Mouse (Mus musculus) intestine, embryonic 16.5 days (tissue): ENCODE measurements around the gene Fabp3. TPM values are rescaled to one million over a fixed set of nuclear protein-coding genes. Genes with fewer than 3 reads are reported as not detected.

Source experiments
- ATAC-seq: fragments of 200-750 bp; cut with Nextera tagmentation; 2 replicates; pipeline ENCODE4 v1.8.0; 2017; ENCODE audit warnings: moderate TSS enrichment, moderate library complexity
- H3K27ac ChIP-seq: fragments of 300-500 bp; sonication (generic); 2 replicates; pipeline ENCODE4 v1.5.1; 2014; ENCODE audit warnings: mild to moderate bottlenecking, low read length
- H3K27me3 ChIP-seq: fragments of 300-500 bp; sonication (generic); replicated peaks from 2 replicates; pipeline ENCODE4 v1.6.1; 2014; ENCODE audit warnings: low read length, control low read depth, mixed read lengths; ENCODE audit not compliant: control insufficient read depth, insufficient read depth
- H3K36me3 ChIP-seq: fragments of 300-500 bp; sonication (generic); 2 replicates; pipeline ENCODE4 v1.6.1; 2014; ENCODE audit warnings: low read length, control low read depth; ENCODE audit not compliant: control insufficient read depth, insufficient read depth
- H3K4me1 ChIP-seq: fragments of 300-500 bp; sonication (generic); 2 replicates; pipeline ENCODE4 v1.6.1; 2014; ENCODE audit warnings: low read length, control low read depth, mixed read lengths; ENCODE audit not compliant: control insufficient read depth, insufficient read depth
- H3K4me2 ChIP-seq: fragments of 300-500 bp; sonication (generic); 2 replicates; pipeline ENCODE4 v1.6.1; 2014; ENCODE audit warnings: low read depth, low read length, control low read depth
- H3K4me3 ChIP-seq: fragments of 300-500 bp; sonication (generic); 2 replicates; pipeline ENCODE4 v1.5.1; 2014; ENCODE audit warnings: mild to moderate bottlenecking, low read length
- H3K9ac ChIP-seq: fragments of 300-500 bp; sonication (generic); 2 replicates; pipeline ENCODE4 v1.6.1; 2014; ENCODE audit warnings: low read depth, low read length
- H3K9me3 ChIP-seq: fragments of 300-500 bp; sonication (generic); 2 replicates; pipeline ENCODE4 v1.6.1; 2016; ENCODE audit warnings: low read length, control low read depth; ENCODE audit not compliant: control insufficient read depth
- WGBS: fragments of 180-500 bp; shearing (Covaris S2); extraction: QIAGEN DNeasy Blood & Tissue Kit; methylation state at CpG from one replicate; pipeline ENCODE4 v1.1.7; 2014; 5-methylcytosine and 5-hydroxymethylcytosine counted together
- polyA plus RNA-seq: library from polyadenylated mRNA; unstranded; fragments of >200 nt; fragmentation: Nextera tagmentation; extraction: Ambion mirVana; gene quantifications from 2 replicates; pipeline ENCODE4 v1.2.1, GENCODE M21; 2015

Gene Fabp3
- polyA plus RNA-seq, 1 experiment from 2014 or later: 4.0 TPM

DNA sequence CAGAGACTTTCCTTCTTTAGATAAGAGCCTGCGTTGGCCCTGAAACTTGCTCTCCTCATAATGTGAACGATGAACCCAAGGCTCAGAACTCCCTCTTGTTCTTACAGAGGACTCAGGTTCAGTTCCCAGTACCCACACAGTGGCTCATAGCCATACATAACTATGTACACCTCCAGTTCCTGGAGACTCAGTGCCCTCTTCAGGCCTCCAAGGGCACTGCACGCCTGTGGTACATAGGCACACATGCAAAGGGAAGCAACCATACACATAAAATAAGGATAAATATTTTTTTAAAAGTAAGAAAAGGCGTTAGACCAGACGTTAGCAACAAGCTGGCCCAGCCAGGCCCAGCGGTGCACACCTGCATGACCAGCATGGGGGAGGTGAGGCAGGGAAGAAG lies 41.3 kb downstream of the Fabp3 start:
- Histone ChIP-seq H3K4me2 (no peak overlapping the region), H3K36me3 (no peaks in the 10 kb centered on the region; the same call in 1 of the 2 replicates), H3K4me1 (no peaks in the 10 kb centered on the region), H3K27ac (no peak overlapping the region), H3K27me3 (no peaks in the 10 kb centered on the region), H3K9ac (no peak overlapping the region), H3K9me3 (no peaks in the 10 kb centered on the region), H3K4me3 (no peak overlapping the region)
- no peak for ATAC-seq
- 89% methylated on average over 6 of the region's 6 CpGs for WGBS

DNA sequence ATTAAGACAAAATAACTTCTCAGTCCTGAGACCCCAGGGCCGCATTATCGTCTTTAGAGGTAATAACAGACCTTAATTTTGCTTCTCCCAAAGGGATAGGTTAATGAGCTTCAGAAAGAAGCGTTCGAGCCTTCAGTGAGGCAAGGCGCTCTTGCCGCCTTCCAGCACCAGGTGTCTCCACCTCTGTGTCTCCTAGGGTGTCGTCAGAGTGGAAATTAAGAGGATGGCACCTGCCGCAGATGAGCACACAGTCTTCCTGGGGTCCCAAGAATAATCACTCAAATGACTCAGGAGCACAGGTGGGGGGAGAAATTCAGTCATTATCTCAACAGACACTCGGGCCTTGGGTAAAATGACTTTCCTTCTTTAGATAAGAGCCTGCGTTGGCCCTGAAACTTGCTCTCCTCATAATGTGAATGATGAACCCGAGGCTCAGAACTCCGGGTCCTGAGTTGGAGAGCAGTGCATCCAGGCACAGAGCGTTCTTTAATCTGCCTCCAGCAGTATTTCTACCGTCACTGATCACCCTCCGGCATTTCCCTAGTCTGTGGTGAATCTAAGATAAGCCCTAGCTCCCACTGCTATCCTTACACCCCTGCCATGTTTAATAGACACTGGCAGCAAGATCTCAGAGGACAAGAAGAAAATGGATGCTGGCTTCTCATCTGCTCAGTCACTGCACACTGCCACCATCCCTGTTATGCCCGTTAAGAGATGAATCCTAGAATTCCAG lies 42.5 kb downstream of the Fabp3 start:
- Histone ChIP-seq H3K9ac (no peak overlapping the region), H3K27me3 (no peaks in the 10 kb centered on the region), H3K4me1 (no peaks in the 10 kb centered on the region), H3K9me3 (no peaks in the 10 kb centered on the region), H3K4me2 (no peak overlapping the region), H3K36me3 (no peaks in the 10 kb centered on the region; the same call in 1 of the 2 replicates), H3K27ac (no peak overlapping the region), H3K4me3 (no peak overlapping the region)
- no peak for ATAC-seq
- WGBS: 87% methylated on average over 16 of the region's 16 CpGs

DNA sequence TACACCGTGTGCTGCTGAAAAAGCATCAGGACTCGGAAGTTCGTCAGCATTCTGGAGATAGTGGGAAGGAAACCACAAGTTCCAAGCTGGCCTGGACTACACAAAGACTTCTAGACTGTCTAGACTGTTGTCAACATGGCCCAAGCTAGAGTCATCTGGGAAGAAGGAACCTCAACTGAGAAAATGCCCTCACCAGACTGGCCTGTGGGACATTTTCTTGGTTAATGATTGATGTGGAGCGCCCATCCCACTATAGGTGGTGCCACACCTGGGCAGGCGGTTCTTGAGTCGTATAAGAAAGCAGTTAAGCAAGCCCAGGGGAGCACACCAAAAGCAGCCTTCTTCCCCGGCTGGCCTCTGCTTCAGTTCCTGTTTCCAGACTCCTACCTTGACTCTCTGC lies 44.2 kb downstream of the Fabp3 start:
- H3K27ac ChIP-seq: 0 out of 2 replicates have a peak overlapping the region, but pooled peaks have one; percentile 5
- H3K4me3 ChIP-seq: no peak overlapping the region
- no peaks in the 10 kb centered on the region for H3K27me3 ChIP-seq
- peak; percentile 95 for ATAC-seq
- no peaks in the 10 kb centered on the region; the same call in 1 of the 2 replicates for H3K36me3 ChIP-seq
- 73% methylated on average over 7 of the region's 7 CpGs for WGBS
- no peak overlapping the region for H3K9ac ChIP-seq
- H3K9me3 ChIP-seq: no peaks in the 10 kb centered on the region
- H3K4me1 ChIP-seq: no peaks in the 10 kb centered on the region
- H3K4me2 ChIP-seq: no peak overlapping the region

DNA sequence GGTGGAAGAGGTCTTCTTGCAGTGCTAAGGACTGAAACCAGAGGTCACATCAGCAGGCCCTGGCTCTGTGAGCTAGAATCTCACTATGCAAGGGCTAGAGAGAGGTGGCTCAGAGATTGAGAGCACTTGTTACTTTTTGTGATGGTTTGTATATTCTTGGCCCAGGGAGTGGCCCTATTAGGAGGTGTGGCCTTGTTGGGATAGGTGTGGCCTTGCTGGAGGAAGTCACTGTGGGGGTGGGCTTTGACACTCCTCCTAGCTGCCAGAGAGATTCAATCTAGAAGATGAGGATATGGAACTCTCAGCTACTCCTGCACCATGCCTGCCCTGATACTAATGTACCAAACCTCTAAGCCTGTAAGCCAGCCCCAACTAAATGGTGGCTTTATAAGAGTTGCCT lies 49.6 kb downstream of the Fabp3 start:
- H3K9me3 ChIP-seq: no peaks in the 10 kb centered on the region
- no peaks in the 10 kb centered on the region for H3K36me3 ChIP-seq
- H3K4me3 ChIP-seq: no peak overlapping the region
- H3K27me3 ChIP-seq: no peaks in the 10 kb centered on the region
- H3K4me2 ChIP-seq: no peak overlapping the region
- no peak overlapping the region for H3K9ac ChIP-seq
- H3K4me1 ChIP-seq: peaks cover 13% of the 10 kb centered on the region
- no peak overlapping the region for H3K27ac ChIP-seq
- no peak for ATAC-seq

DNA sequence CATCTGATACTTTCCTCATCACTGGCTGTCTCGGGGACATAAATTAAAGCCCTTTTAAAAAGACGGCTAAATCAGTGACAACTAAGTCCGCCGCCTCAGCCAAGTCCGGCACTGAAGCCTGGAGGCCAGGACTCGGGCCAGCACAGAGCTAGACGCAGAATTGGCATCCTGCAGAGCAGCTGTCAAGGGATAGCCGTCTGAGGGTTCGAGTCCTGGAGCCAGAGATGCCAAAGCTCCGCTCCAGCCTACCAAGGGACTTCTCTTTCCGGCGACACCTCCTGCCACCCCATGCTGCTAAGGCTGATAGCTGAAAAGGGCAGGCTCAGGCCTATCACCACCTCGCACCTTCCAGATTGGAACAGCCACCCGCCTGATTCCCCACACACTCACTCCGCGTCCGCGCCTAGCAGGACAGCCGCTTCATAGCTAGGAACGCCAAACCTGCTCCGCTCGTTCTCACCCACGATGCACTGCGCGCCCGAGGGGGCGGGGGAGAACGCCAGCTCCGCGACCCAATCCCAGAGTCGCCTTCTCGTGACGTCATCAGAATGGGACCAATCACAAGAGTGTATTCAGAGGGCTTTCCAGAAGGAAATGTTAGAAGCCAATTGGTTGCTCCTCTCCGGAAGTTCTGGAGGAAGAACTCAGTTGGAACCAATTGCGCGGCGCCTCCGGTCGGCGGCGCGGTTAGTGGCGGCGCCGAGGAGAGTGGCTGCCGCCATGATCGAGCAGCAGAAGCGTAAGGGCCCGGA lies 51.3 kb downstream of the Fabp3 start, which contains the start of the genes Zcchc17 and Snrnp40:
Zcchc17 (minus strand) TSS at position 458 of the 752 bp plus-strand sequence.
Snrnp40 (plus strand) TSS at position 647 of the 752 bp plus-strand sequence.
- peak within 1 kb of the TSS; percentile 90 for H3K4me3 ChIP-seq
- H3K36me3 ChIP-seq: no peaks in the 10 kb centered on the region
- H3K9ac ChIP-seq: peak within 1 kb of the TSS; percentile 96
- peak within 1 kb of the TSS; percentile 80 for H3K4me2 ChIP-seq
- ATAC-seq: peak; percentile 99
- WGBS: under 1% methylated on average over 49 of the region's 49 CpGs
- peaks cover 13% of the 10 kb centered on the region for H3K4me1 ChIP-seq
- no peaks in the 10 kb centered on the region for H3K27me3 ChIP-seq
- peak within 1 kb of the TSS; percentile 74 for H3K27ac ChIP-seq
- H3K9me3 ChIP-seq: no peaks in the 10 kb centered on the region

DNA sequence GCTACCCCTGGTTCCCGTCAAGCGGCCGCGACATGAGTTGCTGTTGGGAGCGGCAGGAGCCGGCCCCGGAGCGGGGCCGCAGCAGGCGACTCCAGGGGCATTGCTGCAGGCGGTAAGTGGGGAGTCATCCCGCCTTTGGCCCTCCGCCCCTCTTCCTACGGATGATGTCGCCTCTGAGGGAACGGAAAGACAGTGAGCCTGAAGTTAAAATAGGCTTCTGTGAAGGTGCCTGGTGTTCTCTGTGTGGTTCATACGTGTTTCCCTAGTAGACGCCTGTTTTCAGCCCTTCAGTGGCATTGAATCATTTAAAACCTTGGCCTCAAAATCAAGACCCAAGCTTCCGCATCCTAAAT lies 51.8 kb downstream of the Fabp3 start:
- Histone ChIP-seq H3K27ac (peak overlapping the region; percentile 69), H3K4me1 (peaks cover 13% of the 10 kb centered on the region), H3K36me3 (no peaks in the 10 kb centered on the region), H3K9ac (peak overlapping the region; percentile 96), H3K4me2 (peak overlapping the region; percentile 78), H3K27me3 (no peaks in the 10 kb centered on the region), H3K4me3 (peak overlapping the region; percentile 90), H3K9me3 (no peaks in the 10 kb centered on the region)
- peak; percentile 40; the same call in 1 of the 2 replicates for ATAC-seq
- under 1% methylated on average over 19 of the region's 19 CpGs for WGBS

Other genes starting within 250 kb of the Fabp3 start
- gene Pef1, start 206.0 kb upstream of the Fabp3 start, polyA plus RNA-seq: 81.6 and 81.7 TPM in 2 replicates
- gene Hcrtr1, start 169.2 kb upstream of the Fabp3 start, polyA plus RNA-seq: 0.22 and 0.34 TPM in 2 replicates
- gene Tinagl1, start 133.5 kb upstream of the Fabp3 start, polyA plus RNA-seq: 78.3 and 80.3 TPM in 2 replicates
- not detected in 2 replicates for gene Gm853, start 86.2 kb upstream of the Fabp3 start, polyA plus RNA-seq
- 20.6 and 22.8 TPM in 2 replicates for gene Serinc2, start 29.4 kb upstream of the Fabp3 start, polyA plus RNA-seq
- not detected in 2 replicates for gene Gm10570, start 79 bp downstream of the Fabp3 start, polyA plus RNA-seq
- 56.3 and 59.7 TPM in 2 replicates for gene Zcchc17, start 51.3 kb downstream of the Fabp3 start, polyA plus RNA-seq
- gene Snrnp40, start 51.5 kb downstream of the Fabp3 start, polyA plus RNA-seq: 108 and 118 TPM in 2 replicates